Mouse (Mus musculus) leukemia stem cell, adult 10-12 weeks (primary cell): ENCODE results near the gene Lax1. TPM values are rescaled to one million over a fixed set of nuclear protein-coding genes. Genes with fewer than 3 reads are reported as not detected.

Experiments
- polyA plus RNA-seq: library from polyadenylated mRNA; stranded (reverse); fragments of >175 nt; gene quantifications from 2 replicates; pipeline ENCODE4 v1.2.3, GENCODE M21; 2012; ENCODE audit warnings: low replicate concordance

Gene Lax1
- 1.6 and 3.2 TPM in 2 replicates for polyA plus RNA-seq

DNA sequence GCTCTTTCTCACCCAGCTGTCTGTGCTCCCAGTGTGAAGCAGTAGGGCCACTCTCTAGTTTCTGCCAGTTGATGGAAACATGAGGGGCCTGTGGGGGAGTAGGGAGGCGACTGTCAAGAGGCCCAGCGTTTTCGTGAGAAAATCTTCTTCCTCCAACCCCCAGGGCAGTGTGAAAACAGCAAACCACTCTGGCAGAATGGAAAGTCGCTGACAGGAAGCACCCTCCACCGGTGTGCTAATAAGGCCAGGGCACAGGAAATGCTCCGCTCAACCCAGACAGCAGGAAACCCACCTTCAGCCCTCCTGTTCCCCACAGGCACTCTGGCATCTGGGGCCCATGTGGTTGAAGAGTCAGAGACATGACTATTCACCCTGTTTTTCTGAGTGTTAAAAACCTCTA lies at the start of gene Lax1:
Lax1 (minus strand) TSS at position 212 of the 400 bp plus-strand sequence.

DNA sequence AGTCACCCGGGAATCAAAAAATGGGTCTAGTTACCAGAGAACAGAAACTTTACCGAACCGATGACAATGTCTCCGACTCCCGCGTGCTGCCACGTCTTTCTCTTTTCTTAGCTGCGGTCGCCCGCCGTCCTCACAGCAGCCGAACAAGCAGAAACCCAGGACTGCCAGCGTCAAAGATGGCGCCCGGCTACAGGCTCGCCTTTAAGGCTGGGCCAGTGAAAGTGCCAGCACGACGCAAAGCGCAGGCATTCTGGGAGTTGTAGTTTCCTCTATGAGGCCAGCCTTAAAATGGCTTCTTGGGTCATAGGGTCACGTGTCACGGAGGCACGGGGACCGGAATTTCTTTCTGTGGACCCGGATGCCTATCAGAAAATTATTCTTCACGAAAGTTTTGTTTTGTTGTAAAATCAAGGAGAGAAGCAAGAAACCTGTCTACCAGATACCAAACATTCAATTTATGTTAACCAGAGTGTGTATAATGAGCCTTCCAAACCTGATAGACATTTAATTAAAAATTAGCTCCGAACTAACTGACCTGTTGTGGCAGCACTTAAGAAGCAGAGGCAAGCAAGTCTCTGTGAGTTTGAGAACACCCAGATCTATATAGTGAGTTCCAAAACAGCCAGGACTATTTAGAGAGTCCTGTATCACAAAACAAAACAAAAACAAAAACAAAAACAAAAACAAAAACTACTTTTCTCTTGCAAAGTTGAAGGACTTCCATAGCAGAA lies 28.5 kb downstream of the Lax1 start, which contains the start of gene Gm38394:
Gm38394 (minus strand) TSS at position 116 of the 731 bp plus-strand sequence.

DNA sequence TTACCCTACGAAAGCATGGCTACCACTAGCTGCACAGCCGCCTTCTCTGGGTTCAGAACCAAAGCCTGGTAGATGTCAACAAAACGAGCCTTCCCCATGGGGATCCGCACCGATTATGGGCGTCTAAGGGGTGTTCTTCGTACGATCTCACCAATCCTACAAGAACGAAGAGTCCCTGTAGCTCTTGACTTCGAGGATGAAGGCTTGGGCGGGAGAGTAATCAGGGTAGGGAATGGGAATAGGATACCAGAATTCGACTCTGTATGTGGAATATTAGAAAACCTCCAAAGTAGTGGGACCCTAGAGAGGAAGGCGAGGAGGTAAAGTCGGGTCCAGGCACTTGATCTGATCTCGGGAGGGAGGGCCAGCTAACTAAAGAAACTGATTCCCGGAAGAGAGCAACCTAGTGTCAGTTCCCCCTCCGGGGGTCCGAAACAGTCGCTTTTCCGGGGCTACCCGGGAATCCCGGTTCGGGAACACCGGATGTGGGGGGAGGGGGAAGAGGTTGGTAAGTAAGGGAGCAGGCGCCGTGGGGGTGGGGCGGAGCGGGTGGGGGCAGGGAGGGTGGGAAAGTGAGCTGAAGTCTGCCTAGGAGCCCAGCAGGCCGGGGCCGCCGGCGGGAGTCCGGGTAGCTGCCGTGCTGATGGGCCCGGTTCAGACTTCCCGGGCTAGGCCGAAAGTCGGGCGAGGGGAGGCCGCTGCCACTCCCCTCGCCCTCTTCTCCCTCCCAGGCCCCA lies 29.3 kb downstream of the Lax1 start, which contains the start of gene Zbed6:
Zbed6 (minus strand) TSS at position 420 of the 737 bp plus-strand sequence.

Other genes starting within 250 kb of the Lax1 start
- 5.4 and 8.4 TPM in 2 replicates for gene Snrpe, start 79.8 kb downstream of the Lax1 start, polyA plus RNA-seq
- not detected in 2 replicates for gene Zbed6, start 29.2 kb downstream of the Lax1 start, polyA plus RNA-seq
- gene Gm38394, start 28.8 kb downstream of the Lax1 start, polyA plus RNA-seq: 6.0 and 7.0 TPM in 2 replicates
- 80.0 and 112 TPM in 2 replicates for gene Atp2b4, start 110.9 kb upstream of the Lax1 start, polyA plus RNA-seq
- 0.74 TPM in 1 of 2 replicates, not detected in the other for gene Optc, start 217.9 kb upstream of the Lax1 start, polyA plus RNA-seq
- 0.24 TPM in 1 of 2 replicates, not detected in the other for gene Prelp, start 231.3 kb upstream of the Lax1 start, polyA plus RNA-seq